Mouse (Mus musculus) lung, embryonic 14.5 days (tissue): ENCODE measurements around the gene Dhrs1. TPM values are rescaled to one million over a fixed set of nuclear protein-coding genes. Genes with fewer than 3 reads are reported as not detected.
A peak's percentile ranks its signal among the peaks of the same experiment; 100 is the strongest.

Experiments
- ATAC-seq: fragments of 200-750 bp; cut with Nextera tagmentation; 2 replicates; pipeline ENCODE4 v1.8.0; 2017; ENCODE audit warnings: mild to moderate bottlenecking, moderate TSS enrichment, moderate library complexity; ENCODE audit not compliant: insufficient read depth
- DNase-seq: peaks from one replicate; pipeline ENCODE4 v3.0.0-alpha.2; 2015
- H3K27ac ChIP-seq: fragments of 300-500 bp; sonication (generic); 2 replicates; pipeline ENCODE4 v1.5.1; 2014; ENCODE audit warnings: low read depth, mild to moderate bottlenecking, moderate library complexity
- H3K27me3 ChIP-seq: fragments of 300-500 bp; sonication (generic); 2 replicates; pipeline ENCODE4 v1.6.1; 2014; ENCODE audit warnings: low read length, control low read depth; ENCODE audit not compliant: insufficient read depth
- H3K36me3 ChIP-seq: fragments of 300-500 bp; sonication (generic); 2 replicates; pipeline ENCODE4 v1.6.1; 2014; ENCODE audit warnings: control low read depth; ENCODE audit not compliant: insufficient read depth
- H3K4me1 ChIP-seq: fragments of 300-500 bp; sonication (generic); 2 replicates; pipeline ENCODE4 v1.6.1; 2014; ENCODE audit warnings: antibody characterized with exemption, control low read depth; ENCODE audit not compliant: insufficient read depth
- H3K4me2 ChIP-seq: fragments of 300-500 bp; sonication (generic); 2 replicates; pipeline ENCODE4 v1.6.1; 2014; ENCODE audit warnings: mild to moderate bottlenecking
- H3K4me3 ChIP-seq: fragments of 300-500 bp; sonication (generic); 2 replicates; pipeline ENCODE4 v1.5.1; 2014; ENCODE audit warnings: low read depth, low read length
- H3K9ac ChIP-seq: fragments of 300-500 bp; sonication (generic); 2 replicates; pipeline ENCODE4 v1.6.1; 2014
- H3K9me3 ChIP-seq: fragments of 300-500 bp; sonication (generic); 2 replicates; pipeline ENCODE4 v1.6.1; 2016; ENCODE audit warnings: low read depth, low read length, control low read depth
- CTCF ChIP-seq: IDR thresholded peaks from 2 replicates; pipeline ENCODE4 v1.5.1; 2016; ENCODE audit warnings: antibody characterized with exemption, low read depth
- WGBS: fragments of 180-500 bp; shearing (Covaris S2); extraction: QIAGEN DNeasy Blood & Tissue Kit; methylation state at CpG from one replicate; pipeline ENCODE4 v1.1.7; 2014; 5-methylcytosine and 5-hydroxymethylcytosine counted together
- polyA plus RNA-seq: library from polyadenylated mRNA; unstranded; fragments of >200 nt; fragmentation: Nextera tagmentation; extraction: Ambion mirVana; gene quantifications from 2 replicates; pipeline ENCODE4 v1.2.1, GENCODE M21; 2014

Dhrs1 gene
- polyA plus RNA-seq, 1 experiment from 2014 or later = 76.7 TPM

DNA sequence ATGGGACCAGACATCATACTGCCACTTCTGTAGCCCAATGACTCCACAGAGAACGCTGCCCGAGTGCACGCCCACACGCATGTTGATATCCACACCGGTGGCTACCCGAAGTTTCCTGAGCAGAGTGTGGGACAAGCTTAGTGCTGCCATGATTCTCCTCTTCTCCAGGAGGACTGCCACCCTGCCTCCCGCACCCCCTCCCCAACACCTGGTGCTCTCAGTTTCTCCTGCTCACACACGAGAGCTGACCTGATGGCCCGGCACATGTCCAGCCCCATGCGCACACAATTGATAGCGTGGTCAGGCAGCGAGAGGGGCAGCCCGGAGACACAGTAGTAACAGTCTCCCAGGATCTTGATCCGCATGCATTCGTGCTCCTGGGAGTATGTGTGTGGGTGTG lies 33.2 kb upstream of the Dhrs1 start:
- H3K4me3 ChIP-seq = no peak overlapping the region
- H3K27ac ChIP-seq = no peak overlapping the region
- peaks cover 7% of the 10 kb centered on the region; the same call in 1 of the 2 replicates for H3K27me3 ChIP-seq
- ATAC-seq (no peak), DNase-seq (no peak)
- WGBS = 82% methylated on average over 15 of the region's 15 CpGs
- no peak overlapping the region for H3K9ac ChIP-seq
- H3K9me3 ChIP-seq = no peaks in the 10 kb centered on the region
- peaks cover 7% of the 10 kb centered on the region; the same call in 1 of the 2 replicates for H3K4me1 ChIP-seq
- no peak for TF ChIP-seq CTCF
- no peak overlapping the region for H3K4me2 ChIP-seq
- 0 out of 2 replicates have a peak, but pooled peaks cover 6% of the 10 kb centered on the region for H3K36me3 ChIP-seq

DNA sequence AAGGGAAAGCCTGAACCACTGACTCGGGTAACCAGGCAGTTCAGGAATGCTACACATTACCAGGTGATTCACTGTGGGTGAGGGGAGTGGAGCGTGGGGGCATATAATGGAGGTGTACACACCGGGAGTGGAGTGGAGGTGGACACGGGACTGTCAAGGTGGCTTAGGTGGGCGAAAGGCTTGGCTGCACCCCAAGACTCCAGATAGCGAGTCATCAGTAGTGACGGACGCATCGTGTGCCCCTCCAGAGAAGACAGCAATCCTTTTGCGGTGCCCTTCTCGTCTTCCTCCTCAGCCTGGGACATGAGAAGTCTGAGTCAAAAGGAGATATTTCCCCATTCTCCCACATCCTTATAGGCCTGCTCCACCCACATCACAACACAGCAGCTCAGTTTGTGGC lies 32.3 kb upstream of the Dhrs1 start:
- no peak for ATAC-seq
- WGBS = 83% methylated on average over 11 of the region's 11 CpGs
- 0 out of 2 replicates have a peak, but pooled peaks cover 6% of the 10 kb centered on the region for H3K36me3 ChIP-seq
- H3K27ac ChIP-seq = no peak overlapping the region
- H3K4me1 ChIP-seq = peaks cover 7% of the 10 kb centered on the region; the same call in 1 of the 2 replicates
- H3K27me3 ChIP-seq = peaks cover 3% of the 10 kb centered on the region; the same call in 1 of the 2 replicates
- DNase-seq = no peak
- H3K4me2 ChIP-seq = no peak overlapping the region
- H3K9me3 ChIP-seq = no peaks in the 10 kb centered on the region
- TF ChIP-seq CTCF = no peak
- H3K4me3 ChIP-seq = no peak overlapping the region
- H3K9ac ChIP-seq = no peak overlapping the region

DNA sequence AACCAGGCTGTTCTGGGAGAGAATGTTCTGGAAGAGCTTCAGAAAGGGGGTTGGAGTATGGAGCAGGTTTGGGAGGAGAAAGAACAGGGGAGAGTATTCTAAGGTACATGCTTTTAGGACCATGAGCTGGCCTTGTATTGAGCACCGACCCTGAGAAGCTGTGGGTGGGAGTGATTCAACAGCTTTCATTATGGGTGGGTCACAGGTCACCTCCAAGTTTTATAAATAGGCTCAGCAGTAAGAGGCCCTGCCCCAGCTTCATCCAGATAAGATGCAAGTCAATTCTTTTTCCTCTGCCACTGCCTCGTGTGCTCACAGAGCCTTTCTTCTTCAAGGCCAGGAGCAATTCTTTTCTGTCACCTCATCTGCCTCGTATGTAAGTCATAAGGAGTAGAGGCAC lies 31.7 kb upstream of the Dhrs1 start:
- no peak overlapping the region for H3K4me2 ChIP-seq
- H3K27ac ChIP-seq = no peak overlapping the region
- no peak overlapping the region for H3K9ac ChIP-seq
- H3K27me3 ChIP-seq = no peaks in the 10 kb centered on the region; the same call in 1 of the 2 replicates
- WGBS = 21% methylated on average over 3 of the region's 3 CpGs
- H3K4me3 ChIP-seq = no peak overlapping the region
- no peak for ATAC-seq
- H3K9me3 ChIP-seq = no peaks in the 10 kb centered on the region
- no peak for TF ChIP-seq CTCF
- peaks cover 1% of the 10 kb centered on the region; the same call in 1 of the 2 replicates for H3K4me1 ChIP-seq
- DNase-seq = no peak
- 0 out of 2 replicates have a peak, but pooled peaks cover 6% of the 10 kb centered on the region for H3K36me3 ChIP-seq

DNA sequence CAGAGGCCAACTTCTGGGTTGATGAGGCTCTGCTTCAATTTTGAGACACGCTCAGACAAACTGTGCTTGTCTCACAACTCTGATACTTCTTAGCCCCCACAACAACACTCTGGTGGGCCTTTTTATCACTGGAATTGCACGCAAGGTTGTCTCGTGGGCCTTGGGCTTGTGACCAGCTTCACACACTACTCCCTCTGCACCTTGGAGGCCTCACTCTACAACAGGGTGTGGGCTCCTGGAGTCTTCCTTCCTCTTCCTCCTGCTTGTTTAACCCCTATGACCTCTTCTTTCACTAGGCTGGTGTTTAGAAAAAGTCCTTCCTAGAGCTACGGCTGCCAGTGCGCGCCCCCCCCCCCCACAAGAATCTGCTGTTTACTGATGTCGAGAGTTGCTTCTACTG lies 31.2 kb upstream of the Dhrs1 start:
- Histone ChIP-seq H3K27ac (no peak overlapping the region), H3K36me3 (0 out of 2 replicates have a peak, but pooled peaks cover 6% of the 10 kb centered on the region), H3K4me1 (no peaks in the 10 kb centered on the region), H3K4me2 (no peak overlapping the region), H3K9ac (no peak overlapping the region), H3K9me3 (no peaks in the 10 kb centered on the region), H3K4me3 (no peak overlapping the region), H3K27me3 (no peaks in the 10 kb centered on the region; the same call in 1 of the 2 replicates)
- no peak for ATAC-seq
- 34% methylated on average over 7 of the region's 7 CpGs for WGBS
- no peak for DNase-seq
- TF ChIP-seq CTCF = no peak

DNA sequence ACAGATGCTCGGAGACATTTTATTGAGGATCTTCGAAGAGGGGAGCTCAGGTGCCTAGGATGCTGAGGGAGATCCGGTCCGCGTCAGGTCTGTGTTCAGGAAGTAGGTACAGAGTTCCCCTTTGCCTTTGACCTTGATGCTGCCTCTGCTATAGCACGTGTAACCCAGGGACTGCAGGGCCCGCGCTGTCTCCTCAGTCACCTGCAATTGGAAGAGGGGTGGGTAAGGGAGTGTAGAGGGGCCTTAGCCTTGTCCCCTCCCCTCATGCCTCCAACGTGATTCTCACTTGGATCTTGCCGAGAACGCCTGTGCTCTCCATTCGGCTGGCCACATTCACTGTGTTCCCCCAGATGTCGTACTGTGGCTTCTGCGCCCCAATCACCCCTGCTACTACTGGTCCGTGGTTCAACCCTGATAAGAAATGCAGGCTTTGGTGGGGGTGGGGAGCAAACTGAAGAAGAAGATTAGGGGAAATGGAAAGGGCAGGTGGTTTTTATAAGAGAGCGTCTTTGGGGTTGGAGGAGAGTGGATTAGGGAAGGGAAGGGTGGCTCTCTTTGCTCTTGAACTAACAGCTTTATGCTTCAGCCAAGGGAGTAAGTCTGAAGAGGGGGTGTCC lies 23.7 kb upstream of the Dhrs1 start:
- H3K9me3 ChIP-seq = no peaks in the 10 kb centered on the region
- H3K4me1 ChIP-seq = no peaks in the 10 kb centered on the region
- no peak overlapping the region for H3K27ac ChIP-seq
- H3K36me3 ChIP-seq = no peaks in the 10 kb centered on the region
- TF ChIP-seq CTCF = no peak
- 67% methylated on average over 16 of the region's 16 CpGs for WGBS
- H3K4me3 ChIP-seq = no peak overlapping the region
- no peak overlapping the region for H3K4me2 ChIP-seq
- ATAC-seq (no peak), DNase-seq (no peak)
- H3K27me3 ChIP-seq = peaks cover 24% of the 10 kb centered on the region; the same call in 1 of the 2 replicates
- no peak overlapping the region for H3K9ac ChIP-seq

DNA sequence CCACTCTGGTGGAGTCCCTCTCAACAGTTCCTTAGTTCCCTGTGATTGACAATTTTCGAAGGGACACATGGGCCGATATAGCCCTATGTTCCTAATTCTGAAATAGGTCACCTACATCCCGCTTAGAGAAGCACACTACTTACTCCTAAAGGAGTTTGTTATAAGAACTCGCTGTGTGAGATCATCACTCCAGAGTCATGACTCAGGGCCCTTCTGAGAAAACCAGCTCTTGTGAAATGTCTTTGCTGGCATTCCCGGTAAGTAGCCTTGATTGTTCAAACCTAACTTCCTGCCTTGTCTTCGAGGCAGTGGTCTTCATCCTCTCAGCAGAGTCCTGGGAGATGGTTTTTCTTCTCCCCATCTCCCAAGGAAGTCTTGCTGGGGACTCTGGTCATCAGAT lies 23.1 kb upstream of the Dhrs1 start:
- Histone ChIP-seq H3K27ac (no peak overlapping the region), H3K9me3 (no peaks in the 10 kb centered on the region), H3K4me3 (no peak overlapping the region), H3K36me3 (no peaks in the 10 kb centered on the region), H3K27me3 (peaks cover 24% of the 10 kb centered on the region; the same call in 1 of the 2 replicates), H3K9ac (no peak overlapping the region), H3K4me2 (no peak overlapping the region), H3K4me1 (no peaks in the 10 kb centered on the region)
- ATAC-seq = no peak
- DNase-seq = no peak
- WGBS = 91% methylated on average over 6 of the region's 6 CpGs
- TF ChIP-seq CTCF = no peak

DNA sequence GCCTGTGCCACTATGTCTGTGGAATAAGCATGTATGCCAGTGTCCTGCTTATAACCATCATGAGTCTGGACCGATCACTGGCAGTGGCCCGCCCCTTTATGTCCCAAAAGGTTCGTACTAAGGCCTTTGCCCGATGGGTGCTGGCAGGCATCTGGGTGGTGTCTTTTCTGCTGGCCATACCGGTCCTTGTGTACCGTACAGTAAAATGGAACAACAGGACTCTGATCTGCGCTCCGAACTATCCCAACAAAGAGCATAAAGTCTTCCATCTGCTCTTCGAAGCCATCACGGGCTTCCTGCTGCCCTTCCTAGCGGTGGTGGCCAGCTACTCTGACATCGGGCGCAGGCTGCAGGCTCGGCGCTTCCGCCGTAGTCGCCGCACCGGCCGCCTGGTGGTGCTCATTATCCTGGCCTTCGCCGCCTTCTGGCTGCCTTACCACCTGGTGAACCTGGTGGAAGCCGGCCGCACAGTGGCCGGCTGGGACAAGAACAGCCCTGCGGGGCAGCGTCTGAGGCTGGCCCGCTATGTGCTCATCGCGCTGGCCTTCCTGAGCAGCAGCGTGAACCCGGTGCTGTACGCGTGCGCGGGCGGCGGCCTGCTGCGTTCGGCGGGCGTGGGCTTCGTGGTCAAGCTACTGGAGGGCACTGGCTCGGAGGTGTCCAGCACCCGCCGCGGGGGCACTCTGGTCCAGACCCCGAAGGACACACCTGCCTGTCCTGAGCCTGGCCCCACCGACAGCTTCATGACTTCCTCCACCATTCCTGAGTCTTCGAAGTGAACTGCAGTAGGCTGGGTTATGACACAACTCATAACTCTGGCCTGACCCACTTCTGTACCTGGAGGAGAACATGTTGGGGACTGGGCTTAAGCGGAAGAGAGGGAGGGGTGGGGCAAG lies 22.3 kb upstream of the Dhrs1 start:
- peak overlapping the region; percentile 52 for H3K9ac ChIP-seq
- peak overlapping the region; percentile 33 for H3K4me3 ChIP-seq
- WGBS = 11% methylated on average over 52 of the region's 52 CpGs
- H3K27me3 ChIP-seq = peaks cover 24% of the 10 kb centered on the region; the same call in 1 of the 2 replicates
- DNase-seq (peak; percentile 75), ATAC-seq (peak; percentile 72)
- 0 out of 2 replicates have a peak, but pooled peaks cover 5% of the 10 kb centered on the region for H3K4me1 ChIP-seq
- no peaks in the 10 kb centered on the region for H3K9me3 ChIP-seq
- H3K36me3 ChIP-seq = no peaks in the 10 kb centered on the region
- peak; percentile 70 for TF ChIP-seq CTCF
- peak overlapping the region; percentile 78 for H3K4me2 ChIP-seq
- H3K27ac ChIP-seq = no peak overlapping the region
